Mouse (Mus musculus) liver, adult 2 months (tissue): ENCODE measurements around the gene Macf1. TPM values are rescaled to one million over a fixed set of nuclear protein-coding genes. Genes with fewer than 3 reads are reported as not detected.

Experiments
- DNase-seq: peaks from one replicate; pipeline ENCODE4 v3.0.0-alpha.2; 2011; ENCODE audit warnings: low read depth, low spot score; ENCODE audit errors: extremely low read depth
- H3K27ac ChIP-seq: fragments of 200-500 bp; replicated peaks from 2 replicates; pipeline ENCODE4 v1.5.1; 2012; ENCODE audit warnings: low read depth, mild to moderate bottlenecking, control low read depth, inconsistent platforms, low read length; ENCODE audit not compliant: insufficient read depth
- H3K27me3 ChIP-seq: fragments of 200-500 bp; 2 replicates; pipeline ENCODE4 v1.6.1; 2012; ENCODE audit warnings: mild to moderate bottlenecking, moderate library complexity, low read length, inconsistent platforms; ENCODE audit not compliant: control insufficient read depth, insufficient read depth
- H3K36me3 ChIP-seq: fragments of 200-500 bp; 2 replicates; pipeline ENCODE4 v1.6.1; 2012; ENCODE audit warnings: low read length, inconsistent platforms; ENCODE audit not compliant: control insufficient read depth, insufficient read depth
- H3K4me1 ChIP-seq: fragments of 200-500 bp; 2 replicates; pipeline ENCODE4 v1.6.1; 2011; ENCODE audit warnings: low read length; ENCODE audit not compliant: control insufficient read depth, insufficient read depth
- H3K4me3 ChIP-seq: fragments of 200-500 bp; 2 replicates; pipeline ENCODE4 v1.5.1; 2011; ENCODE audit warnings: low read depth, mild to moderate bottlenecking, control low read depth, low read length, moderate library complexity; ENCODE audit not compliant: insufficient read depth
- H3K79me2 ChIP-seq: fragments of 200-500 bp; 2 replicates; pipeline ENCODE4 v1.6.1; 2012; ENCODE audit warnings: inconsistent platforms, mild to moderate bottlenecking, low read length, moderate library complexity; ENCODE audit not compliant: control insufficient read depth, insufficient read depth
- H3K9ac ChIP-seq: fragments of 200-500 bp; 2 replicates; pipeline ENCODE4 v1.6.1; 2012; ENCODE audit warnings: low read depth, mild to moderate bottlenecking, control low read depth, inconsistent platforms, low read length
- CTCF ChIP-seq: fragments of 200-500 bp; IDR thresholded peaks from 2 replicates; pipeline ENCODE4 v1.5.1; 2011; ENCODE audit warnings: low read depth, low read length, control low read depth
- POLR2A ChIP-seq: fragments of 200-500 bp; IDR thresholded peaks from 2 replicates; pipeline ENCODE4 v1.6.1; 2011; ENCODE audit warnings: low read length, control low read depth; ENCODE audit not compliant: insufficient read depth; ENCODE audit errors: extremely low read depth
- WGBS: fragments of 180-500 bp; shearing (Covaris S2); methylation state at CpG from one replicate; pipeline ENCODE4 v1.1.7; 2018; 5-methylcytosine and 5-hydroxymethylcytosine counted together
- polyA plus RNA-seq: library from polyadenylated mRNA; depleted of rRNA; stranded (reverse); fragments of >200 nt; gene quantifications from 2 replicates; pipeline ENCODE4 v1.2.3, GENCODE M21; 2012
- total RNA-seq: library from RNA; depleted of rRNA; stranded (reverse); fragments of >200 nt; gene quantifications from 2 replicates; pipeline ENCODE4 v1.2.3, GENCODE M21; 2014

Gene Macf1
- total and polyA plus RNA-seq, 2 experiments, result 16.6 to 70.7 TPM

- Histone ChIP-seq H3K79me2 (peaks cover 7% of the 10 kb centered on the region; the same call in 1 of the 2 replicates), H3K9ac (peak within 1 kb of the TSS; percentile 85), H3K27ac (peak within 1 kb of the TSS; percentile 76), H3K4me3 (peak within 1 kb of the TSS; percentile 84), H3K36me3 (peaks cover 13% of the 10 kb centered on the region), H3K4me1 (peaks cover 8% of the 10 kb centered on the region), H3K27me3 (no peaks in the 10 kb centered on the region)
- TF ChIP-seq CTCF, result no peak
- peak; percentile 75 for TF ChIP-seq POLR2A
- under 1% methylated on average over 40 of the region's 40 CpGs for WGBS
- DNase-seq, result peak; percentile 91
Measured at GRCm38 (mm10) chr4:123717574-123718433, 33.6 kb upstream of the Macf1 start, which contains the start of gene Ndufs5. Gene Ndufs5 (minus strand): TSS chr4:123718202.

GRCm38 (mm10) chr4:123712431-123712830 lies 28.3 kb upstream of the Macf1 start:
- H3K4me3 ChIP-seq, result no peak overlapping the region
- peak; percentile 74 for DNase-seq
- no peak overlapping the region for H3K9ac ChIP-seq
- H3K4me1 ChIP-seq, result peaks cover 4% of the 10 kb centered on the region
- peaks cover 3% of the 10 kb centered on the region; the same call in 1 of the 2 replicates for H3K79me2 ChIP-seq
- peaks cover 18% of the 10 kb centered on the region for H3K36me3 ChIP-seq
- H3K27ac ChIP-seq, result peak overlapping the region; percentile 36; the same call in 1 of the 2 replicates
- no peaks in the 10 kb centered on the region for H3K27me3 ChIP-seq
- TF ChIP-seq POLR2A, result no peak
- TF ChIP-seq CTCF, result no peak
- 53% methylated on average over 3 of the region's 3 CpGs for WGBS

DNA sequence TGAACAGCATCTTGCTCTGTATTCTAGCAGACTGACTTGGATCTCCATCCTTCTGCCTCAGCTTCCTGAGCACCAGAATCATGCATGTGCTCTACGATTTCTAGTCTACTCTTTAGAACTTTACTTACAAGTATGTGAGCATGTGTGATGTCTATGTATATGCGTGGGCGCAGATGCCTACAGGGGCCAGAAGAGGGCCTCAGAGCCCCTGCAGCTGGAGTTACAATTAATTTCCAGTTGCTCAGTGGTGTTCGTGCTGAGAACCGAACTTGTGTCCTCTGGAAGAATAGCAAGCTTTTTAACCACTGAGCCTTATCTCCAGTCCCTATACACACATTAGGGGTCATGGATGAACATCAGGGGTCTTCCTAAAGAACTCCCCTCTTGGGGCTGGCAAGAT lies 23.2 kb upstream of the Macf1 start:
- DNase-seq, result no peak
- H3K9ac ChIP-seq, result no peak overlapping the region
- no peak overlapping the region for H3K27ac ChIP-seq
- H3K27me3 ChIP-seq, result 0 out of 2 replicates have a peak, but pooled peaks cover 2% of the 10 kb centered on the region
- no peak for TF ChIP-seq POLR2A
- peak; percentile 25 for TF ChIP-seq CTCF
- peaks cover 4% of the 10 kb centered on the region; the same call in 1 of the 2 replicates for H3K36me3 ChIP-seq
- no peak overlapping the region for H3K4me3 ChIP-seq
- H3K79me2 ChIP-seq, result no peaks in the 10 kb centered on the region
- H3K4me1 ChIP-seq, result no peaks in the 10 kb centered on the region
- 94% methylated on average over 5 of the region's 5 CpGs for WGBS

DNA sequence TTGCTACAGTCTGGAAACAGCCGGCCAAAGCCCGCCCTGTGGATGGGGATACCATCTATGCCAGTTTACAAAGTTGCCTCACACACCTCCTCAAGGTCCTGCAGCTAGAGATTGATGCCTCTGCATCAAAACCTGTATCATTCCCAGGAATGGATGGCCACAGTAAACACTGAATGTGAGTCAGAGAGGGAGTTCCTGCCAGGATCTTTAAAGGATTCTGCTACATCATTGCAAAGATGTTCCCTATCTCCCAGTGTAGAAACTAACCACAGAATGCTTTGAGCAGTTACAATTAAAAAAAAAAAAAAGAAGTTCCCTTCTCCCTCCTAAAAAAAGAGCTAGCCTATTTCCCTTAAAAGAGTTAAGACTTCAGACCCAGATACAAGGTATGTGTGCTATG lies 21.2 kb upstream of the Macf1 start:
- H3K27me3 ChIP-seq, result 0 out of 2 replicates have a peak, but pooled peaks cover 2% of the 10 kb centered on the region
- H3K9ac ChIP-seq, result no peak overlapping the region
- H3K79me2 ChIP-seq, result no peaks in the 10 kb centered on the region
- no peaks in the 10 kb centered on the region for H3K36me3 ChIP-seq
- DNase-seq, result no peak
- WGBS, result 94% methylated on average over 2 of the region's 2 CpGs
- no peak for TF ChIP-seq POLR2A
- TF ChIP-seq CTCF, result no peak
- H3K27ac ChIP-seq, result no peak overlapping the region
- H3K4me3 ChIP-seq, result no peak overlapping the region
- no peaks in the 10 kb centered on the region for H3K4me1 ChIP-seq

- 93% methylated on average over 12 of the region's 12 CpGs for WGBS
- Histone ChIP-seq H3K27ac (no peak overlapping the region), H3K79me2 (no peaks in the 10 kb centered on the region), H3K4me3 (no peak overlapping the region), H3K4me1 (no peaks in the 10 kb centered on the region), H3K9ac (no peak overlapping the region), H3K27me3 (no peaks in the 10 kb centered on the region), H3K36me3 (no peaks in the 10 kb centered on the region)
- TF ChIP-seq CTCF (no peak), POLR2A (no peak)
- DNase-seq, result no peak
Measured at GRCm38 (mm10) chr4:123693384-123693783, 9.2 kb upstream of the Macf1 start.

DNA sequence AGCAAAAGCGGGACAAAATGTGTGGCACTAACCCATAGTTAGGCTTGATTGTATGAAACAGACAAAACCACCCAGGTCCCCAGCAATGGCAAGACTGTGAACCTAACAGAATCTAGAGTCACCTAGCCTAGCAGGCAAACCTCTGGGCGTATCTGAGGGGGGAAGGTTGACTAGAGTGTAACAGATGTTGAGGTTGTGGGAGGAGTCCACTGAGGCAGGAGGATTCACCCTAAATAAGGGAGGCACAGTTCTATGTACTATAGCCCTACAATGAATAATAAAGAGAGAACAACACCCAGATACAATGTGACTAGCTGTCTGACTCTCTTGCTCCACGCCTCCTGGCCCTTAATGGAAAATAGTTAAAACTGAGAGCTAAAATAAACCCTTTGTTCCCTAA lies 7.9 kb upstream of the Macf1 start:
- Histone ChIP-seq H3K4me3 (no peak overlapping the region), H3K27me3 (no peaks in the 10 kb centered on the region), H3K36me3 (no peaks in the 10 kb centered on the region), H3K79me2 (no peaks in the 10 kb centered on the region), H3K9ac (no peak overlapping the region), H3K27ac (no peak overlapping the region), H3K4me1 (no peaks in the 10 kb centered on the region)
- 92% methylated on average over 3 of the region's 3 CpGs for WGBS
- DNase-seq, result no peak
- TF ChIP-seq POLR2A, result no peak
- TF ChIP-seq CTCF, result no peak
